Mouse (Mus musculus) kidney, adult 2 months (tissue): Measurements from ENCODE around the gene Tfb2m.

Experiments used
- CTCF ChIP-seq: fragments of 200-500 bp; conservative IDR thresholded peaks from 2 replicates; pipeline ENCODE4 v1.5.1; 2011; ENCODE audit warnings: low read depth, mild to moderate bottlenecking, control low read depth, low read length, moderate library complexity, mixed read lengths; ENCODE audit not compliant: insufficient read depth, insufficient read length
- POLR2A ChIP-seq: fragments of 200-500 bp; IDR thresholded peaks from one replicate; pipeline ENCODE4 v1.6.1; 2011; ENCODE audit warnings: low read depth, low read length, control low read depth

- TF ChIP-seq CTCF (no peak), POLR2A (no peak)
Observed at GRCm38 (mm10) chr1:179551921-179552320, 5.9 kb upstream of the Tfb2m start.
